Mouse (Mus musculus) forebrain, embryonic 12.5 days (tissue): ENCODE measurements at regions not wholly inside any gene's neighbourhood (a gene's known extent, or its start where the extent isn't known, plus 50 kb on each side); places are given as distances from the start of the nearest gene placed in this dataset.

Experiments
- ATAC-seq: fragments of 200-750 bp; cut with Nextera tagmentation; 2 replicates; pipeline ENCODE4 v1.8.0; 2017; ENCODE audit warnings: moderate TSS enrichment; ENCODE audit not compliant: low FRiP score
- H3K27ac ChIP-seq: fragments of 300-500 bp; sonication (generic); 2 replicates; pipeline ENCODE4 v1.5.1; 2016; ENCODE audit warnings: mild to moderate bottlenecking
- H3K27me3 ChIP-seq: fragments of 300-500 bp; sonication (generic); 2 replicates; pipeline ENCODE4 v1.6.1; 2016; ENCODE audit warnings: mild to moderate bottlenecking
- H3K36me3 ChIP-seq: fragments of 300-500 bp; sonication (generic); replicated peaks from 2 replicates; pipeline ENCODE4 v1.6.1; 2016; ENCODE audit warnings: mild to moderate bottlenecking
- H3K4me1 ChIP-seq: fragments of 300-500 bp; sonication (generic); 2 replicates; pipeline ENCODE4 v1.6.1; 2016
- H3K4me2 ChIP-seq: fragments of 300-500 bp; sonication (generic); 2 replicates; pipeline ENCODE4 v1.6.1; 2016; ENCODE audit warnings: mild to moderate bottlenecking, moderate library complexity
- H3K4me3 ChIP-seq: fragments of 300-500 bp; sonication (generic); replicated peaks from 2 replicates; pipeline ENCODE4 v1.5.1; 2016; ENCODE audit warnings: mild to moderate bottlenecking
- H3K9ac ChIP-seq: fragments of 300-500 bp; sonication (generic); 2 replicates; pipeline ENCODE4 v1.6.1; 2016; ENCODE audit warnings: mild to moderate bottlenecking
- H3K9me3 ChIP-seq: fragments of 300-500 bp; sonication (generic); 2 replicates; pipeline ENCODE4 v1.6.1; 2016
- WGBS: fragments of 180-500 bp; shearing (Covaris S2); methylation state at CpG from one replicate; pipeline ENCODE4 v1.1.7; 2016; 5-methylcytosine and 5-hydroxymethylcytosine counted together

- peaks cover 13% of the 10 kb centered on the region for H3K4me1 ChIP-seq
- WGBS: 31% methylated on average over 1 of the region's 1 CpGs
- H3K9ac ChIP-seq: no peak overlapping the region
- no peak overlapping the region for H3K4me3 ChIP-seq
- no peak overlapping the region for H3K27ac ChIP-seq
- no peak overlapping the region for H3K4me2 ChIP-seq
- ATAC-seq: 0 out of 2 replicates have a peak, but pooled peaks have one; percentile 21
- H3K36me3 ChIP-seq: no peaks in the 10 kb centered on the region
- H3K27me3 ChIP-seq: peaks cover 28% of the 10 kb centered on the region
- no peaks in the 10 kb centered on the region for H3K9me3 ChIP-seq
These were observed 189.4 kb upstream of the Ednrb start for GRCm38 (mm10) chr14:104033606-104034005.

DNA sequence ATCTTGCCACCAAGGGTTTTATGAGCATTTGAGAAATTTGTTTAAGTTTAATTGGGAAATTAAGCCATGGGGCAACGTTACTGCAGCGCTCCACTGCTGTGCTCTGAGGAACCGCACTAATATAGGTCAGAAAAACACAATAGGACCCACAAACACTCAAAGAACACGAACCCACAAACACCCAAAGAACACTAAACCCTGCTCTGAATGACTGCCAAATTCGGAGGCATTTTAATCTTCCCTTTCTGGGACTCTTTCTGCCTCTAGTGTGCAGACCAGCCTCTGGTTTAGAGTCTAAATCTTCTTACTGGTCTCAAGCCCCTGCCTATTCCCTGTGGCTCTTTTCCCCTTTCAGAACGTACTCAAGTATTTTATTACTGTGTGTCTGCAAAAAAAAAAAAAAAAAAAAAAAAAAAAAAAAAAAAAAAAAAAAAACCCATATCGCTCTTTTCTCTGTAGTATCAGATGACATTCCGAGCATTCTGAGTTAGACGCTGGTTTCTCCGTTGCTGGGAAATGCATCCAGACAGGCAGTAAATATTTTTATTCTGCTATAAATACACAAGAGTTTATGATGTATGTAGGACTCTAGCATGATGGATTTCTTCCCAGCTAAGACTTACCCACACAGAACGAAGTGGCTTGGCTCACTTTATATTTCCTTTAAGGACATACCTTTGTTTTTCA is 186.7 kb upstream of the Ednrb start:
- Histone ChIP-seq H3K36me3 (no peaks in the 10 kb centered on the region), H3K4me1 (peaks cover 17% of the 10 kb centered on the region), H3K4me3 (no peak overlapping the region), H3K27me3 (peaks cover 28% of the 10 kb centered on the region), H3K9me3 (no peaks in the 10 kb centered on the region), H3K9ac (no peak overlapping the region), H3K4me2 (peak overlapping the region; percentile 10; the same call in 1 of the 2 replicates), H3K27ac (no peak overlapping the region)
- WGBS: 19% methylated on average over 11 of the region's 11 CpGs
- 0 out of 2 replicates have a peak, but pooled peaks have one; percentile 34 for ATAC-seq

GRCm38 (mm10) chr14:104029668-104030530 is 185.7 kb upstream of the Ednrb start:
- no peak overlapping the region for H3K9ac ChIP-seq
- H3K9me3 ChIP-seq: no peaks in the 10 kb centered on the region
- no peak overlapping the region for H3K27ac ChIP-seq
- peaks cover 17% of the 10 kb centered on the region for H3K4me1 ChIP-seq
- 6% methylated on average over 20 of the region's 20 CpGs for WGBS
- no peak overlapping the region for H3K4me3 ChIP-seq
- no peak for ATAC-seq
- H3K36me3 ChIP-seq: no peaks in the 10 kb centered on the region
- peak overlapping the region; percentile 15; the same call in 1 of the 2 replicates for H3K4me2 ChIP-seq
- H3K27me3 ChIP-seq: peaks cover 25% of the 10 kb centered on the region

DNA sequence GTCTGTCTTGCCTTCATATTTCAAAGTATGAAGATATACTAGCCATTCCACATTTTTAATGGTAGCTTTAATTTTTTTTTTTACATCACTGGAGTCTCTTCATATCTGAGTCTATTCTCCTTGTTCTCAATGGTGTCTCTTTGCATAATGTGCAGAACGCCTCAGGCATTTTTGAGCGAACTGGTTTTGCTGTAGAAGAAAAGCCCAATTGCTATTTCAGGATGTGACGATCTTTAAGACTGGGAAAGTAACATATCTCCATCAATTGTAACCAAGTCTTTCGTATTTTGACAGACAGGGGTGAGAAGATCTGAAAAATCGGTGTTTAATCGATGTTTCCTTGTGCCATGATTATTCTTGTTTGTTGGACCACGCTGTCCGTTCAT is 183.7 kb upstream of the Ednrb start:
- Histone ChIP-seq H3K4me1 (peaks cover 17% of the 10 kb centered on the region), H3K36me3 (no peaks in the 10 kb centered on the region), H3K27ac (no peak overlapping the region), H3K9ac (no peak overlapping the region), H3K4me3 (no peak overlapping the region), H3K4me2 (no peak overlapping the region), H3K9me3 (no peaks in the 10 kb centered on the region), H3K27me3 (peaks cover 20% of the 10 kb centered on the region)
- 86% methylated on average over 8 of the region's 8 CpGs for WGBS
- ATAC-seq: no peak

DNA sequence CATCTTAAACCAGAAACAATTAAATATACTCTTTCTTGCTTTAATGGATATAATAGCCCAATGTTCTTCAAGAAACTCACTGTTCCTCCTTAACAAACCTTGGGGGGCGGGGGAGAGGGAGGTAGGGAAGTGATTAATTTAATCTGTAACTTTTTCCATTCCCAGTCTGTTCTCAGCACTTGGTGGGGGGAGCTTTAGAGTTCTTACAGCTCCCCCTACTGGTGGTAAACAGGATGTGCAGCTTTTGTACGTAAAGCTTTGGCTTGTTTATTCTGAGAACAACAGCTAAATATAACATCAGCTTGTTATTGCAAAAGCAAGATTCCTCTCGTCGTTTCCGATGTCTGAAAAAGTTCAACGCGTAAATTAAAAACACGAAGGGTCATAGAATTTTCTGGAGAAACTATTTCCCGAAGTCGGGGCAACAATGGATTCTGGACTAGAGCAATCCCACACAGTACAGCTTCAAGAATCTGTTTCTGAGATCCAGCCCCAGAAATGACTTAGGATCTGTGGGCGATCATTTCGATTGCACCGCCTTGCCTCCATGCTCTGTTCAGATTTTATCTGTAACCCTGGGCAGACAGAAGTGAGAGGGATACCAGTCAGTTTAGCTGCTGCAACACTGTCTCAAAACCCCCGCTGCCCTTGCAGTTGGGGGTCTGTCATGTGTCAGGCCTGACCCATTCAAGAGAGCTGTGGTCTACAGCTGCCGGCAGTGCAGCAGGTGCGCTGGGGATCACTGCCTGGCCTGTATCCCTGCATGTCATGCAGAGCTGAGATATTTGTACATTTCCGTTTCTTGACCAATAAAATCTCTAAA is 183.1 kb upstream of the Ednrb start:
- ATAC-seq: peak; percentile 58
- H3K27ac ChIP-seq: no peak overlapping the region
- H3K4me2 ChIP-seq: no peak overlapping the region

GRCm38 (mm10) chr14:104008538-104008937 is 164.3 kb upstream of the Ednrb start:
- Histone ChIP-seq H3K27me3 (no peaks in the 10 kb centered on the region), H3K9ac (no peak overlapping the region), H3K9me3 (no peaks in the 10 kb centered on the region), H3K4me1 (no peaks in the 10 kb centered on the region), H3K36me3 (no peaks in the 10 kb centered on the region), H3K27ac (no peak overlapping the region), H3K4me3 (no peak overlapping the region), H3K4me2 (no peak overlapping the region)
- no peak for ATAC-seq
- WGBS: 89% methylated on average over 1 of the region's 1 CpGs

More for the DNA sequence above, 183.1 kb upstream of the Ednrb start:
- no peak overlapping the region for H3K4me3 ChIP-seq
- H3K27me3 ChIP-seq: peaks cover 17% of the 10 kb centered on the region
- H3K9me3 ChIP-seq: no peaks in the 10 kb centered on the region
- H3K9ac ChIP-seq: no peak overlapping the region
- peaks cover 17% of the 10 kb centered on the region for H3K4me1 ChIP-seq
- WGBS: 22% methylated on average over 17 of the region's 17 CpGs
- no peaks in the 10 kb centered on the region for H3K36me3 ChIP-seq

- no peaks in the 10 kb centered on the region for H3K4me1 ChIP-seq
- H3K27me3 ChIP-seq: no peaks in the 10 kb centered on the region
- no peak overlapping the region for H3K9ac ChIP-seq
- H3K4me3 ChIP-seq: no peak overlapping the region
- WGBS: 89% methylated on average over 4 of the region's 4 CpGs
- H3K36me3 ChIP-seq: no peaks in the 10 kb centered on the region
- no peak overlapping the region for H3K4me2 ChIP-seq
- H3K9me3 ChIP-seq: no peaks in the 10 kb centered on the region
- no peak overlapping the region for H3K27ac ChIP-seq
- no peak for ATAC-seq
These were observed 162.2 kb upstream of the Ednrb start for GRCm38 (mm10) chr14:104006426-104006825.

DNA sequence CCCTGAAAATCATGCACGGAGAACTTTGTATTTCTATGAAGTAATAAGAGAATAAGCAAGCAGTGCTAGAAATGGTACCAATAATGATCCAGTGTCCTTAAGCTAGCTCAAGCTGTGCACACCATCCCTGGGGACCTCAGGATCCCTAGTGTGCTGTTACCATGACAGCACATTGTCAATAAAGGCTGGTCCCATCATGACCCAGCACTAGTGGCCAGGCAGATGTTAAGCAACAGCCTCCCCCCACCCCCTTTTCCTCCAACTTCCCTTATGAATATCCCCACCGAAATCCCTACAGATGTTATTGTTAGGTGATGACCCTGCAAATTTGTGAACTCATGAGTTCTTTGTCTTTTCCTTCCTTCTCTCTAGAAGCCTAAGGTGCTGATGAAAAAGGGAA is 160.9 kb upstream of the Ednrb start:
- WGBS: 85% methylated on average over 2 of the region's 2 CpGs

DNA sequence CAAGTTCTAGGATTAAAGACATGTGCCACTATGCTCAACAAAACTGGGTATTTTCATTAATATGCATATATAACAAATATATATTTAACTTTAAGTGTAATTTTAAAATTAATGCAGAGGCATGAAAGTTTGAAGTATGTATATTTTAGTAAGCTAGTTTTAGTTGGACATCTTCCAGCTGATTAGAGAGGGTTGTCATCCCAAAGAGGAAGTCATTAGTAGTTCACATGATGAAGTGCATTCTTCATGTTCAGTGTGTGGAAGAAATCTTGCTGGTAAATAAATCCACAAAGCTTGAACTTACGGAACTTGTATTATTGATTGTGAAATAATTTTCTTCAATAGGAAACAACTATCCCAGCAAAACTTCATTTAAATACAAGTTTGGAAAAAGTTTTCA is 158.2 kb upstream of the Ednrb start:
- no peaks in the 10 kb centered on the region for H3K36me3 ChIP-seq

More for the DNA sequence above, 160.9 kb upstream of the Ednrb start:
- H3K4me3 ChIP-seq: no peak overlapping the region
- H3K4me2 ChIP-seq: no peak overlapping the region
- no peak overlapping the region for H3K27ac ChIP-seq
- ATAC-seq: no peak
- H3K9me3 ChIP-seq: no peaks in the 10 kb centered on the region
- H3K4me1 ChIP-seq: no peaks in the 10 kb centered on the region
- no peaks in the 10 kb centered on the region for H3K36me3 ChIP-seq
- H3K27me3 ChIP-seq: no peaks in the 10 kb centered on the region
- H3K9ac ChIP-seq: no peak overlapping the region

GRCm38 (mm10) chr14:103990418-103990817 is 146.2 kb upstream of the Ednrb start:
- Histone ChIP-seq H3K27me3 (no peaks in the 10 kb centered on the region), H3K4me1 (no peaks in the 10 kb centered on the region), H3K4me2 (no peak overlapping the region), H3K36me3 (no peaks in the 10 kb centered on the region), H3K9me3 (no peaks in the 10 kb centered on the region), H3K9ac (no peak overlapping the region), H3K4me3 (no peak overlapping the region), H3K27ac (no peak overlapping the region)
- WGBS: 85% methylated on average over 3 of the region's 3 CpGs
- no peak for ATAC-seq

More for the DNA sequence above, 158.2 kb upstream of the Ednrb start:
- no peaks in the 10 kb centered on the region for H3K27me3 ChIP-seq
- H3K4me1 ChIP-seq: no peaks in the 10 kb centered on the region
- no peak overlapping the region for H3K4me2 ChIP-seq
- H3K9me3 ChIP-seq: no peaks in the 10 kb centered on the region
- no peak overlapping the region for H3K27ac ChIP-seq
- H3K4me3 ChIP-seq: no peak overlapping the region
- ATAC-seq: no peak
- WGBS: 54% methylated on average over 1 of the region's 1 CpGs
- H3K9ac ChIP-seq: no peak overlapping the region

- no peak overlapping the region for H3K4me3 ChIP-seq
These were observed 145.7 kb upstream of the Ednrb start for GRCm38 (mm10) chr14:103989949-103990348.

DNA sequence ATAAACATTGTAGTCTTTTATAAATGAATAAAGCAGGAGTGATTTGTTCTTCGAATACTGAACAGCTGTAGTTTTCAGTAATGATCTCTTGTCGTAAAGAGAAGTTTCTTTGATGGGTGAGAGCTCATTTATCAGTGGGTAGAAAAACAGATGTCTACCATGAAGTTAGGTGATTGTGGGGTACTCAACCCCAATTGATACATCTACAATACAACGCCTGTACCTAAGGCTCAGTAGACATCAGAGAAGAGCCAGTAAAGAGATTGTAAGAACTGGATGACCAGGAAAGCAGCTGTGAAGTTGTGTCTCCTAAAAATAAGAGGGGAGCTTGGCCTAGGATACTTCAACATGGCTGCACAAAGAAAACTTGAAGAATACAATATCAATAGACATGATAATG is 143.1 kb upstream of the Ednrb start:
- 48% methylated on average over 3 of the region's 3 CpGs for WGBS
- Histone ChIP-seq H3K4me3 (no peak overlapping the region), H3K27ac (no peak overlapping the region), H3K9ac (no peak overlapping the region), H3K4me2 (no peak overlapping the region), H3K9me3 (no peaks in the 10 kb centered on the region), H3K36me3 (no peaks in the 10 kb centered on the region), H3K4me1 (no peaks in the 10 kb centered on the region), H3K27me3 (no peaks in the 10 kb centered on the region)
- no peak for ATAC-seq

More at GRCm38 (mm10) chr14:103989949-103990348, 145.7 kb upstream of the Ednrb start:
- Histone ChIP-seq H3K9me3 (no peaks in the 10 kb centered on the region), H3K4me2 (no peak overlapping the region), H3K27ac (no peak overlapping the region), H3K4me1 (no peaks in the 10 kb centered on the region), H3K36me3 (no peaks in the 10 kb centered on the region), H3K9ac (no peak overlapping the region), H3K27me3 (no peaks in the 10 kb centered on the region)
- 96% methylated on average over 1 of the region's 1 CpGs for WGBS
- no peak for ATAC-seq
